Mouse (Mus musculus) heart, adult 11 months (tissue): Measurements from ENCODE around the gene Esyt1.
A peak's percentile ranks its signal among the peaks of the same experiment; 100 is the strongest.
"Not testable (repeated sequence)": the region's sequence is repeated elsewhere in the genome, so short reads cannot be mapped to it uniquely, and the experiment has no call there.

Experiments
- DNase-seq: peaks from one replicate; pipeline ENCODE4 v3.0.0; 2022

Gene Esyt1

DNA sequence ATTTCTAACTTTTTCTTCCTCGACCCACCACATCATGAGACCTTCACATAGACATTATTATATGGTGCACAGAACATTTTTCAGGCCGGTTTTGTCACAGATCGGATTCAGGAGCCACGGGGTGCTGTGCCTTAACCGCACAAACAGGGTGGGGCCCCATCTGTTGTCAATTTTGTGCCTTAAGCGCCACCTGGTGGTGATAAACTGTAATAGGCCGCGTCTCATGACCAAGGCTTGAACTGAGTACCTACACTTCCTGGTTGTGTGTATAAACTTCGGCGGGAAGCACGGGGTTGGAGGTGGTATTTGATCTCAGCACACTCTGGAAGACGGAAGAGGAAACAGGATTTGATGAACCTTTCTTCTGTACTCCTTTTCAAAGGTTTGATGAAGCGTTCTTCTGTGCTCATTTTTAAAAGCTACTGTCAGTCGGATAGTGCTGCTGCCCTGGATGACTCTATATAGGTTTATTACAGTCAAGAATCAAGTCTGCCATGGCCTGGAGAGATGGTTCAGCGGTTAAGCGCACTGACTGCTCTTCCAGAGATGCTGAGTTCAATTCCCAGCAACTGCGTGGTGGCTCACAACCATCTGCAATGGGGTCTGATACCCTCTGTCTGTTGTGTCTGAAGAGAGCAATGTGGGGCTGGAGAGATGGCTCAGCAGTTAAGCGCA, 10.7 kb upstream of the Esyt1 start:
- DNase-seq, result peak; percentile 99

DNA sequence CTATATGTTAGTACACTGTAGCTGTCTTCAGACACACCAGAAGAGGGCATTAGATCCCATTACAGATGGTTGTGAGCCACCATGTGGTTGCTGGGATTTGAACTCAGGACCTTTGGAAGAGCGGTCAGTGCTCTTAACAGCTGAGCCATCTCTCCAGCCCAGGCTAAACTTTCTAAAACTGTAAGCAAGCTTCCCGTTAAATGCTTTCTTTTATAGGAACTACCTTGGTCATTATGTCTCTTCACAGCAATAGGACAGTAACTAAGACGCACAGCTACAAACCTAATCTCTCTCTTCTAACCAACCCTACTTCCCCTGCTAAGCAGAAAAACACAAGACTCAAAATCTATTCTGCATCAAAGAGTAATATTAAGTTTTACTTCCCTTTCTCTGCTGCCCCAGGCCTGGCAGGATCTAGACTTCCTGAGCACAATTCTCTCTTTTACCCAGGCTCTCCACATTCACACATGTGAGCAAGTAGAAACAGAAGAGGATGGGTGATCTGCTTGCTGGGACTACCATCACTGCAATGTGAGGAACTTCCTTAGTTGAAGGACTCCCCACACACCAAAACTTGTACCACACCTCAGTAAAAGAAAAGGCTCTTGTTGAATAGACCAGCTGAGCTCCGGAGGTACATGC, 10.1 kb upstream of the Esyt1 start:
- peak; percentile 86 for DNase-seq

DNA sequence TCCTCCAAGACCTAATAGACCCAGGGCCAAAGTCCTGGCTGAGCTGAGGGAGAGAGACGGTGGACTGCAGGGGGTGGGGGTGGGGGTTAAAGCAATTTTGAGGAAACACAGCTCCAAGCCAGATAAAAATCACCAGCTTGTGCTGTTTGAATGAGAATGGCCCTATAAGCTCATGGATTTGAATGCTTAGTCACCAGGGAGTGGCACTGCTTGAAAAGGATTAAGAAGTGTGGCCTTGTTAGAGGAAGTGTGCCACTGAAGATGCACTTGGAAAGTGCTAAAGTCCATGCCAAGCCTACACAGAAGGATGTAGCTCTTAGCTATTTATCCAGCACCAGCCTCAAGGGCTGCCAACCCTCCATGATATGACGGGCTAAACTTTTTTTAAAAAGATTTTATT, 9.5 kb upstream of the Esyt1 start:
- no peak for DNase-seq

GRCm38 (mm10) chr10:128526366-128527356, 990 bp upstream of the Esyt1 start:
- DNase-seq, result peak; percentile 94

DNA sequence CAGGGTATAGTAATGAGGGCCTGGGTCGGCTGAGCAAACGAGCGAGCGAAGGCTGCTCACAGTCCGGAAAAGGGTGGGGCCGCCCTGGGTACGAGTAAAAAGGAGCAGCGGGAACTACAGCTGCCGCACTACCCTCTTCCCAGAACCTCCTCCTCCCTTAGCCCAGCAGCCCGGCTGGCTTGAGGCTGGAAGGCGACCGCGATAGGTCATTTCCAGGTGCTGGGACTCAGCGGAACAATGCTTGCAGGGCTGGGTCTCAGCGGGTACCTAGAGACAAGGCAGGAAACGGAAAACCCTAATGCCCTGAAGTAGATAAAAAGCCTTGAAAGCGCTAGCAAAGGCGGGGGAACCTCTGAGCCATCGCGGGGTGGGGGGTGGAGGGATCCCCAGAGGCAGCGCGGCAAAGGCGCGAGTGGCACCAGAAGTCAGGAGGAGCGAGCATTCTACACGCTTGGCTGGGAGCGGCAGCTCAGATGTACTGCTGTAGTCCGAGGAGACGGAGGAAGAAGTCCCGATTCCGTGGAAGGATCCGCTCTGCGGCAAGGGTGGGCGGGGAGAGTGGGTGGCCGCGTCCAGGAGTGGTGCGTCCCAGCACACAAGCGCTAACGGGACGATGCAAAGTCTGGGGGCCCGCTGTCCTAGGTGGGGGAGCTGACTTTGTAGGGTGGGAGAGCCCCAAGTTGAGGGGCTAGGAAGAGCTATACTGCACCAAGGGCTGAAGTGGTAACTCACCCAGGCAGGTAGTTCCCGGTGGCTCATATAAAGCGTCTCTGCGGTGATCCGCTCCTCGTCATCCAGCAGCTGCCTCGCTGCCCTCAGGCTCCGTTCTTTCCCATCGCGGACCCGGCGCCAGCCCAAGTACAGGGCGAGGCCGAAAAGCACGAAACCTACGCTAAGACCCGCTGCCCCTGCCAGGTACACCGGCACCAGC, 674 bp downstream of the Esyt1 start:
- DNase-seq, result peak; percentile 97

GRCm38 (mm10) chr10:128524111-128524731, 1.4 kb downstream of the Esyt1 start:
- peak; percentile 95 for DNase-seq

DNA sequence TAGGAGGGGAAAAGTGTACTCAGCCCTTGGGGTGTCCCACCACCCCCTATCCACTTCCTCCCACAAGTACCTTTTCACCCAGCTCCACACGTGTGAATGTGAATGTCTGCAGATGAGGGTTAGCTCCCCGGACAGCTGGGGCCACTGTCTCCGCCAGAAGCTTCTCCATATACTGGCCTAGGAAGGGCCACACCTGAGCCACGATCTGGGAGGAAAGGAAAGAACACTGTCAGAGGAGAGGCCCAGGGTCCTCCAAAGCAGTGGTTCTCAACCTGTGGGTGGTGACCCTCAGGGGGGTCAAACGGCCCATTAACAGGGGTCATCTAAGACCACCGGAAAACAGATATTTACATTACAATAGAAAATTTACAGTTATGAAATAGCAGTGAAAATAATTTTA, 3.3 kb downstream of the Esyt1 start:
- peak; percentile 90 for DNase-seq

GRCm38 (mm10) chr10:128520591-128520990, 5.1 kb downstream of the Esyt1 start:
- peak; percentile 92 for DNase-seq

- DNase-seq, result peak; percentile 93
Measured at GRCm38 (mm10) chr10:128518833-128519232, 6.8 kb downstream of the Esyt1 start.

GRCm38 (mm10) chr10:128516677-128517076, 9.0 kb downstream of the Esyt1 start:
- peak; percentile 87 for DNase-seq

- peak; percentile 93 for DNase-seq
Measured at GRCm38 (mm10) chr10:128516029-128516428, 9.6 kb downstream of the Esyt1 start.

DNA sequence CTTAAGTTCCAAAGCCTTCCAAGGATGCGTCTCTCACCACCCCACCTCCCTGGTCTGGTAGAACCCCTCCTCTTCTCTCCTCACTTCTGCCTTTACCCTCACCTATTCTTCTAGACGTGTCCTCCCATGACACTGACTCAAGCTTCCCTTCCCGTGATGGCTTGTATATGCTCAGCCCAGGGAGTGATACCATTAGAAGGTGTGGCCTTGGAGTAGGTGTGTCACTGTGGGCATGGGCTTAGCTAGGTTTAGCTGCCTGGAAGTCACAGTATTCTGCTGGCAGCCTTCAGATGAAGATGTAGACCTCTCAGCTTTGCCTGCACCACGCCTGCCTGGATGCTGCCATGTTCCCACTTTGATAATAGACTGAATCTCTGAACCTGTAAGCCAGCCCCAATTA, 10.6 kb downstream of the Esyt1 start:
- DNase-seq, result no peak

- DNase-seq, result peak; percentile 91
Measured at GRCm38 (mm10) chr10:128511761-128512160, 13.9 kb downstream of the Esyt1 start.

GRCm38 (mm10) chr10:128511189-128511588, 14.5 kb downstream of the Esyt1 start:
- DNase-seq, result peak; percentile 88

GRCm38 (mm10) chr10:128510301-128510700, 15.4 kb downstream of the Esyt1 start:
- peak; percentile 90 for DNase-seq

DNA sequence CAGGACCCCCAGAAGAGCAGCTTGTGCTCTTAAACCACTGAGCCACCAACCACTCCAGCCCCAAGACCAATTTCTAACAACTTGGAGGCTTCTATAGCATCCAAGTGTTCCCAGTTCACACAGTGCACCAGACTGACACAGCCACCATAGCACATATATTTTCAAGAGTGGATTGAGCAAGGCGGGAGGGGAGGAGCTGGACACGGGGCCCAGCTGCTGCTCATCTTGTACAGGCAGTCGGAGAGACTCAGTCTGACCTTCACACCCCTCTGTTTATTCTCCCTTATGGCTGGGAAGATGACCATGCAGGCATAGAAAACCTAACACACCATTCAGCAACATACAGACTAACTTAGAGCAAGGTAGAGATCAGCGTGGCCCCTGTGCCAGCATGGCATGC, 15.8 kb downstream of the Esyt1 start:
- no peak for DNase-seq

DNA sequence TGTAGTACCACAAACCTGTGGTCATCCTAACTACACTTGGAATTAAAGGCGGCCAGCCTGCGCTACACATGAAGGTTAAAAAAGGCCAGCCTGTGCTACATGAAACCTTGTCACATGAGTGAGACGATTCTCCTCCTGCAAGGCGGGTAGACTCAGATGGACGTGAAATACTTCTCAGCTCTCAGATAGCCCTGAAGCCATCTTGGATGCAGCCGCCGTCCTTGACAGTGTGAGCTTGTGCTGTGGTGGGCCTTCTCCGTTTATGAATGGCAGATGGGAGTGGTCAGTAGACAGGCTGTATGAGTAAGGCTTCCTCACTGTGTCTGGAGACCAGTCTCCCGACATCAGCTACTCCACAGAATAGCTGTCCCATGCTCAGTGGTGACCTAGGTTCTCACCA, 16.5 kb downstream of the Esyt1 start:
- peak; percentile 91 for DNase-seq

GRCm38 (mm10) chr10:128508260-128508659, 17.4 kb downstream of the Esyt1 start:
- DNase-seq, result peak; percentile 80

GRCm38 (mm10) chr10:128505974-128506373, 19.7 kb downstream of the Esyt1 start:
- peak; percentile 87 for DNase-seq

DNA sequence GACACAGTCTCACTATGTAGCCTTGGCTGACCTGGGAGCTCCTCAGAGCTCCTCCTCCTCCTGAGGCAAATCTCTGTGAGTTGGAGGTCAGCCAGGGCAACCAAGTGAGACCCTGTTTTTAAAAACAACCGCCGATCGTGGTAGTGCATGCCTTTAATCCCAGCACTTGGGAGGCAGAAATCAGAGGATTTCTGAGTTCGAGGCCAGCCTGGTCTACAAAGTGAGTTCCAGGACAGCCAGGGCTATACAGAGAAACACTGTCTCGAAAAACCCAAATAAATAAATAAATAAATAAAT, 20.4 kb downstream of the Esyt1 start:
- DNase-seq, result not testable (repeated sequence)

GRCm38 (mm10) chr10:128504641-128505370, 20.9 kb downstream of the Esyt1 start:
- DNase-seq, result no peak
